Mouse (Mus musculus): Measurements from ENCODE around the gene Inpp4b. TPM values are rescaled to one million over a fixed set of nuclear protein-coding genes. Genes with fewer than 3 reads are reported as not detected.

Inpp4b gene
- polyA plus RNA-seq, 1 experiment: 0.41 TPM

DNA sequence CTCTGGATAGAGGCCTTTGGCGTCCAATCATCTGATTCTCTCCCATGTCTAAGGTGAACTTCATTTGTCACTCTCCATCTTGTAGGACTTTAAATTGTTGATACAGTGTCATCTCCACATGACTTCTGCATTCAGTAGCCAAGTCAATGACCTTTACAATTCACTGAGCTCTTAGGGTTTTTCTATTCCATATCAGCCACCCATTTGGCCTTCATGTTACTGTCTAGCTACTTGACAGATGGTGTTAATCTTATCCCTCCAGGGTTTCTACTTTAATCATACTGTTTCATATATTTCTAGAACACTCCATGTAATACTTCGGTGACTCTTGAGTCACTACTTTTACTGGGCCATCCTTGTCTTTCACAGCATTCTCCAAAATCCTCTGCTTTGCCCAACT lies 528.1 kb downstream of the Inpp4b start:
- TF ChIP-seq POLR2A (IDR thresholded peaks at IDR 0.05; ENCODE audit: low read depth, low read length) (no peak), CTCF (IDR thresholded peaks at IDR 0.05; ENCODE audit: extremely low read depth, insufficient read length, insufficient replicate concordance, low read depth, low read length) (no peak)
- no peaks in the 10 kb centered on the region for H3K4me1 ChIP-seq (ENCODE audit: control insufficient read depth, insufficient read depth, insufficient read length, low read length)
- WGBS: 91% methylated on average over 2 of the region's 2 CpGs
- H3K36me3 ChIP-seq (ENCODE audit: control insufficient read depth, insufficient read depth, low read length): no peaks in the 10 kb centered on the region
- H3K4me3 ChIP-seq (ENCODE audit: low read depth, low read length): no peak overlapping the region
- H3K27me3 ChIP-seq (ENCODE audit: control insufficient read depth, insufficient read depth, low read length): no peaks in the 10 kb centered on the region
- H3K27ac ChIP-seq (ENCODE audit: insufficient read depth, low read depth, low read length): no peak overlapping the region

DNA sequence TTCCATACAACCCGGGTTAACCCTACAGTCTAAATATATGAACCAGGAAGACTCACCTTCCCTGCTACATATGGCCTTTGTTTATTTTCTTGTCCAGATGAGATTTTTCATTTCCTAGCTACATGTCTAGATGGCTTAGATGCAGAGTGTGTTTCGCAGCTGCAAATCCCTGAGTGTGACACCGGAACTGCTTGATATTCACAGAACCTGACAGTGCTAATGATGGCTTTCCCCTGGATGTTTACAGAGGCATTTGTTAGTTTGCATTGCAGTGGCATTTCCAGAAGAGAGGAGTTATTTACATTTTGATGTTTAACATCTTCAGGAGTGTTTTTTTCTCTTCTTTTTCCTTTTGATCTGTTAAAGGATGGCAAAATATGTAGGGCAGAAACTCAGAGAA lies 537.7 kb downstream of the Inpp4b start:
- no peak overlapping the region for H3K4me3 ChIP-seq (ENCODE audit: low read depth, low read length)
- H3K4me1 ChIP-seq (ENCODE audit: control insufficient read depth, insufficient read depth, insufficient read length, low read length): 0 out of 2 replicates have a peak, but pooled peaks cover 1% of the 10 kb centered on the region
- no peaks in the 10 kb centered on the region for H3K36me3 ChIP-seq (ENCODE audit: control insufficient read depth, insufficient read depth, low read length)
- no peaks in the 10 kb centered on the region for H3K27me3 ChIP-seq (ENCODE audit: control insufficient read depth, insufficient read depth, low read length)
- no peak overlapping the region for H3K27ac ChIP-seq (ENCODE audit: insufficient read depth, low read depth, low read length)
- 70% methylated on average over 3 of the region's 3 CpGs for WGBS
- TF ChIP-seq POLR2A (IDR thresholded peaks at IDR 0.05; ENCODE audit: low read depth, low read length) (no peak), CTCF (IDR thresholded peaks at IDR 0.05; ENCODE audit: extremely low read depth, insufficient read length, insufficient replicate concordance, low read depth, low read length) (no peak)

DNA sequence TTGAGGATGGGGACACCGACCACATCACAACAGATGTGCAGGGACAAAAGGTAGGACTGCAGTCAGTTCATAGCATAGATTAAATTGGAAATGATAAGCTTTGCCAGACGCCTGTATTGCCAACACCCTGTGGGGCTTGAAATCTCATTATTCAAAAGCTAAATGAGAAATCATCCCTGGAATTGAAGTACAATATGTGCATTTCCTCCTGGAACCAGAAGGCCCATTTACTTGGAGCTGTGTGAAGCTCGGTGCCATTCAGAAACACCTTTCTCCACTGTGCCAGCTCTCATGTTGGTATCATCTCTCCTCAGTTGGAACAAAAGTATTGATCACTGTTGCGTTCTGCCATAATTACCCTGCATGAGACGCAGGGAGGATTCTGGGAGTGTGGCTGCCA lies 541.8 kb downstream of the Inpp4b start:
- TF ChIP-seq POLR2A (IDR thresholded peaks at IDR 0.05; ENCODE audit: low read depth, low read length) (no peak), CTCF (IDR thresholded peaks at IDR 0.05; ENCODE audit: extremely low read depth, insufficient read length, insufficient replicate concordance, low read depth, low read length) (no peak)
- Histone ChIP-seq H3K4me3 (ENCODE audit: low read depth, low read length) (no peak overlapping the region), H3K4me1 (ENCODE audit: control insufficient read depth, insufficient read depth, insufficient read length, low read length) (0 out of 2 replicates have a peak, but pooled peaks cover 1% of the 10 kb centered on the region), H3K27ac (ENCODE audit: insufficient read depth, low read depth, low read length) (no peak overlapping the region), H3K36me3 (ENCODE audit: control insufficient read depth, insufficient read depth, low read length) (no peaks in the 10 kb centered on the region), H3K27me3 (ENCODE audit: control insufficient read depth, insufficient read depth, low read length) (no peaks in the 10 kb centered on the region)
- 87% methylated on average over 5 of the region's 5 CpGs for WGBS

DNA sequence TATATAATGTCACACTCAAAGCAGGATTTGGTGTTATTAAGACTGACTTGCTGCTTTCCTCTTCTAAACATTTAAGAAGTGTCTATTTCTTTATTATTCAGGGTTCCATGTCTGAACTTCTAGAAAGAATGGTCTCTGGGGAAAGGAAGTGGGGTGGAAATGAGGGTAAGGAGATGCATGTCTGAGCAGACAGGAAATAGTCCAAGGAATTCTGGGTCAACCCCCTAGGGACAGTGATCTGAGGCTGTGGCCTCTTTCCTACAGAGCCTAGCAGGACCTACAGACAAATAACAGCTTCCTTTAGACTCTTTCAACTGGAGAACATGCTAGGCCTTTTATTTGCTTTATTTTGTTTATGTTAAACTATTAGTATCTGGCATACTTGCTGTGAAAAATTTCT lies 546.5 kb downstream of the Inpp4b start:
- no peak for TF ChIP-seq CTCF (IDR thresholded peaks at IDR 0.05; ENCODE audit: extremely low read depth, insufficient read length, insufficient replicate concordance, low read depth, low read length)
- no peaks in the 10 kb centered on the region for H3K36me3 ChIP-seq (ENCODE audit: control insufficient read depth, insufficient read depth, low read length)
- H3K4me3 ChIP-seq (ENCODE audit: low read depth, low read length): no peak overlapping the region
- H3K27me3 ChIP-seq (ENCODE audit: control insufficient read depth, insufficient read depth, low read length): no peaks in the 10 kb centered on the region
- H3K4me1 ChIP-seq (ENCODE audit: control insufficient read depth, insufficient read depth, insufficient read length, low read length): no peaks in the 10 kb centered on the region
- H3K27ac ChIP-seq (ENCODE audit: insufficient read depth, low read depth, low read length): no peak overlapping the region

DNA sequence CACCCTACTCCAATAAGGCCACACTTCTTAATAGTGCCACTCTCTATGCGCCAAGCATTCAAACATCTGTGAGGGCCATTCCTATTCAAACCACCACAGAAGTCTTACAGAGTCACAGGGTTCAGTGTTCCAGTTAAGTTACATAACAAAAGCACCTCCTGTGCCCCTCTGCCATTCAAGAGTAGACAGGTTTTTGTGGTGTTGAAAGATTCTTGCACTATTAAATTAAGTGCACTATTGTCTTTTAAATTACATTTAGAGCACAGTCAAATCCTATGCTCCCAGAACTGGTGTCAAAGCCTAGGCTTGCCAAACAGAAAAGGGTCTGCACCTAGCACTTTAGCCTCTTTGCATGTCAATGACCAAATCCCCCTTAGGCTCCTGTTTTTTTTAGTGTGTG lies 550.9 kb downstream of the Inpp4b start:
- Histone ChIP-seq H3K36me3 (ENCODE audit: control insufficient read depth, insufficient read depth, low read length) (no peaks in the 10 kb centered on the region), H3K4me1 (ENCODE audit: control insufficient read depth, insufficient read depth, insufficient read length, low read length) (no peaks in the 10 kb centered on the region), H3K27ac (ENCODE audit: insufficient read depth, low read depth, low read length) (no peak overlapping the region), H3K4me3 (ENCODE audit: low read depth, low read length) (no peak overlapping the region), H3K27me3 (ENCODE audit: control insufficient read depth, insufficient read depth, low read length) (no peaks in the 10 kb centered on the region)
- TF ChIP-seq CTCF (IDR thresholded peaks at IDR 0.05; ENCODE audit: extremely low read depth, insufficient read length, insufficient replicate concordance, low read depth, low read length) (no peak), POLR2A (IDR thresholded peaks at IDR 0.05; ENCODE audit: low read depth, low read length) (no peak)
- 93% methylated on average over 1 of the region's 1 CpGs for WGBS

DNA sequence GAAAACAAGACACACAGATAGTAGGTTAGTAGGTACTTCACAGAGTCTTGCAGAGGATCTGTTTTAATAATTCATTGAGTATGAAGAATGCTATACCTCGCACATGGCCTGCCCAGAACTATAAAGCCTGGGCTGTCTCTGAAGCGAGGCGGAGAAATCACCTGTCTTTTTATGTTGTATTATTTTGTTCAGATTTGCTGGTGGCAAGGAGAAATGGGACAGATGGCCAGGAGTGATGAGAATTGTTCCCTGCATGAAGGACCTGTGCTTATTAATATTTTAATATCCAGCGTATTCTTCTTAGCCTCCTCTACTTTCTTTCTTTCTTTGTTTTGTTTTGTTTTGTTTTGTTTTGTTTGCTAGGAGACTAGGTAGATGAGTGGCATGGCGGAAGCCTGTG lies 604.5 kb downstream of the Inpp4b start:
- Histone ChIP-seq H3K4me1 (ENCODE audit: control insufficient read depth, insufficient read depth, insufficient read length, low read length) (no peaks in the 10 kb centered on the region), H3K27me3 (ENCODE audit: control insufficient read depth, insufficient read depth, low read length) (no peaks in the 10 kb centered on the region; the same call in 1 of the 2 replicates), H3K36me3 (ENCODE audit: control insufficient read depth, insufficient read depth, low read length) (no peaks in the 10 kb centered on the region), H3K4me3 (ENCODE audit: low read depth, low read length) (no peak overlapping the region), H3K27ac (ENCODE audit: insufficient read depth, low read depth, low read length) (no peak overlapping the region)
- 90% methylated on average over 5 of the region's 5 CpGs for WGBS
- TF ChIP-seq POLR2A (IDR thresholded peaks at IDR 0.05; ENCODE audit: low read depth, low read length): no peak
- TF ChIP-seq CTCF (IDR thresholded peaks at IDR 0.05; ENCODE audit: extremely low read depth, insufficient read length, insufficient replicate concordance, low read depth, low read length): no peak

DNA sequence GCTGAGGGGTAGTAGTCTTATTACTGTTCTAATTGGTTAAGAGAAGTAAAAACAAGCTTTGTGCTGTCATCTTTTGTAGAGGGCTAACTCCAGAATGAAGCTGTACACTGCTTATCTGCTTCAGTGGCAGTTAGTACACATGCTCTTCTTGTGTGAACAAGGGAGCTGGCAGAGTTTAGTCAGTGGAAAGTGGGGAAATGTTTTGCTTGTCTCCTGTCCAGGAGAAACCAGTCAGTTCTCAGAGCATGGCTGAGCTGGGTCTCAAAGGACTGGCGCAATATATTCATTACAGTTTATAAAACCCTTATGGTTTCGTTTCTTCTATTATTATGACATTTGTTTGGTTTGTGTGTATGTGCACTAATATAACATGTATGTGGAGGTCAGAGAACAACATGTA lies 610.7 kb downstream of the Inpp4b start:
- Histone ChIP-seq H3K27ac (ENCODE audit: insufficient read depth, low read depth, low read length) (no peak overlapping the region), H3K27me3 (ENCODE audit: control insufficient read depth, insufficient read depth, low read length) (no peaks in the 10 kb centered on the region), H3K4me3 (ENCODE audit: low read depth, low read length) (no peak overlapping the region), H3K36me3 (ENCODE audit: control insufficient read depth, insufficient read depth, low read length) (no peaks in the 10 kb centered on the region), H3K4me1 (ENCODE audit: control insufficient read depth, insufficient read depth, insufficient read length, low read length) (no peaks in the 10 kb centered on the region)
- TF ChIP-seq CTCF (IDR thresholded peaks at IDR 0.05; ENCODE audit: extremely low read depth, insufficient read length, insufficient replicate concordance, low read depth, low read length) (no peak), POLR2A (IDR thresholded peaks at IDR 0.05; ENCODE audit: low read depth, low read length) (no peak)
- WGBS: 85% methylated on average over 2 of the region's 2 CpGs

All from small intestine, adult 2 months (tissue).